In the genomic region with DNA sequence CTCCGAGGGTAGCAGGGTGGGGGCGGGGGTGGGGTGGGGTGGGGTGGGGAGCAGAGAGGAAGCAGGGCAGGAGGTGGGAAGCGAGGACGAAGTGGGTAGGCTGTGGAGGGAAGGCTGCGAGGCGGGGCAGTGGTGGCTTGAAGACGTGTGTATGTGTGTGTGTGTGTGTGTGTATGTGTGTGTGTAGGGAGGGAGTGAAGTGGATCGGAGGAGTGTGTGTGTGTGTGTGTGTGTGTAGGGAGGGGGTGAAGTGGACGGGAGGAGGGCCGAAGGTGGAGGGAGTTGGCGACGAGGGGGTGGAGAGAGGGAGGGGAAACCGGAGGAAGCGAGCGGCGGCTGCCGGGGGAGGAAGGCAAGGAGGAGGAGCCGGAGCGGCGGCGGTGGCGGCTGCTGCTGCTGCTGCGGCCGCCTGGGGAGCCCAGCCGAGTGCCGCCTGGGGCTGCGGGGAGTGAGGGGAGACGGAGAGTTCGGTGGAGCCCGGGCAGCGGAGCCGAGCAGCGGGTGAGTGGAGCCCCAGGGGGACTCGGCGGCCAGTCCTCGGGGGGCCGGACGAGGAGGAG, we compare ENCODE assay signal across 8 mouse cellular contexts. TPM values are rescaled to one million over a fixed set of nuclear protein-coding genes. Genes with fewer than 3 reads are reported as not detected.
DNase-seq lines count a peak whose midpoint lies in the region; ATAC-seq lines count a peak whose summit lies in the region.

A gene (plus strand): TSS at position 351 of the 560 bp plus-strand sequence.

- ATAC-seq in inflammation-experienced regulatory T-cells, adult 6 months, result peak; percentile 72
- peak; percentile 73 for ATAC-seq in megakaryocyte-erythroid progenitor cell, adult 5-6 weeks (replicated peaks; ENCODE audit: low FRiP score, low TSS enrichment, poor library complexity, severe bottlenecking)

- peak; percentile 84 for DNase-seq in adipocyte (ENCODE audit: low spot score)
- DNase-seq in embryo, embryonic 10.5 days (ENCODE audit: low spot score), result peak; percentile 84
- peak; percentile 82 for DNase-seq in gastrocnemius, postnatal 14 days
- DNase-seq in left cerebral cortex, postnatal 14 days (ENCODE audit: low spot score in 2 of 2), result peak in 1 of 2 experiments; percentile 63
- DNase-seq in right cerebral cortex, postnatal 36 days (ENCODE audit: low spot score in 2 of 2), result peak; percentile 8 to 14
- peak; percentile 77 to 82 for DNase-seq in urinary bladder, postnatal 4 days (ENCODE audit: low spot score in 2 of 2)

- intact Hi-C loops in gastrocnemius, postnatal 14 days (cut with DNase I; ENCODE audit: low total_unique reads), result no loop called here
- intact Hi-C loops in left cerebral cortex, postnatal 14 days (cut with DNase I), result loop anchor here (5.0 kb wide), 2 partner anchors 126 to 129 kb away; no protein-coding TSS in a partner anchor

RNA-seq across cellular contexts. Expression of the gene that starts here (rescaled TPM):
- 1 to 10 TPM; 4.8 to 5.6 TPM for total RNA-seq in gastrocnemius, postnatal 14 days (2021)
- polyA plus RNA-seq in inflammation-experienced regulatory T-cells, adult 6 months (2017; shearing (Covaris generic)), result 10 to 100 TPM; 15.3 to 19.7 (median 18.9) TPM
- total RNA-seq in left cerebral cortex, postnatal 14 days (2021), result 10 to 100 TPM; 30.2 to 31.8 TPM
- total RNA-seq in megakaryocyte-erythroid progenitor cell, adult 5-6 weeks (2014; fragmentation: Nextera tagmentation), result 44.4 and 58.5 TPM in 2 replicates
- total RNA-seq in megakaryocyte-erythroid progenitor cell, adult 5-6 weeks (2017), result 35.3 and 39.9 TPM in 2 replicates

Comparison
In these comparisons a context has a peak if more than half of its experiments do, and no peak if none do; other contexts are left out.
1. RNA of the gene that starts here (total RNA-seq): 35.3 to 58.5 TPM in megakaryocyte-erythroid progenitor cell, adult 5-6 weeks and 30.2 to 31.8 TPM in left cerebral cortex, postnatal 14 days; 4.8 to 5.6 TPM in gastrocnemius, postnatal 14 days; every median in the first group is over 4 times any median in the second.